Mouse (Mus musculus): ENCODE measurements around the gene Gtf2f1. TPM values are rescaled to one million over a fixed set of nuclear protein-coding genes. Genes with fewer than 3 reads are reported as not detected.
A peak's percentile ranks its signal among the peaks of the same experiment; 100 is the strongest.

Gtf2f1 gene
- polyA plus RNA-seq, 1 experiment from 2014 or later: 33.7 TPM

- 81% methylated on average over 7 of the region's 7 CpGs for WGBS
- peaks cover 13% of the 10 kb centered on the region; the same call in 1 of the 2 replicates for H3K36me3 ChIP-seq
- H3K4me2 ChIP-seq: no peak overlapping the region
Measured at GRCm38 (mm10) chr17:56988441-56988840, 22.6 kb downstream of the Gtf2f1 start.

GRCm38 (mm10) chr17:56986105-56986805 lies 24.8 kb downstream of the Gtf2f1 start:
- H3K27ac ChIP-seq: no peak overlapping the region
- H3K4me2 ChIP-seq: no peak overlapping the region
- H3K9ac ChIP-seq: no peak overlapping the region
- no peak for ATAC-seq (replicated peaks; ENCODE audit: insufficient number of reproducible peaks, insufficient read depth, low FRiP score, low read depth)
- no peaks in the 10 kb centered on the region for H3K36me3 ChIP-seq
- H3K4me1 ChIP-seq (replicated peaks): peaks cover 6% of the 10 kb centered on the region
- no peak overlapping the region for H3K4me3 ChIP-seq
- H3K27me3 ChIP-seq: no peaks in the 10 kb centered on the region
- 84% methylated on average over 3 of the region's 3 CpGs for WGBS
- H3K9me3 ChIP-seq (replicated peaks): no peaks in the 10 kb centered on the region

More at GRCm38 (mm10) chr17:56988441-56988840, 22.6 kb downstream of the Gtf2f1 start:
- no peaks in the 10 kb centered on the region for H3K27me3 ChIP-seq
- no peaks in the 10 kb centered on the region for H3K9me3 ChIP-seq (replicated peaks)
- no peak overlapping the region for H3K27ac ChIP-seq
- no peak overlapping the region for H3K9ac ChIP-seq
- peaks cover 11% of the 10 kb centered on the region for H3K4me1 ChIP-seq (replicated peaks)
- ATAC-seq (replicated peaks; ENCODE audit: insufficient number of reproducible peaks, insufficient read depth, low FRiP score, low read depth): no peak
- H3K4me3 ChIP-seq: no peak overlapping the region

- Histone ChIP-seq H3K4me1 (replicated peaks) (no peaks in the 10 kb centered on the region; the same call in 1 of the 2 replicates), H3K27me3 (no peaks in the 10 kb centered on the region), H3K9me3 (replicated peaks) (no peaks in the 10 kb centered on the region), H3K4me2 (no peak overlapping the region), H3K4me3 (no peak overlapping the region), H3K36me3 (no peaks in the 10 kb centered on the region), H3K27ac (no peak overlapping the region), H3K9ac (no peak overlapping the region)
- WGBS: 78% methylated on average over 3 of the region's 3 CpGs
- ATAC-seq (replicated peaks; ENCODE audit: insufficient number of reproducible peaks, insufficient read depth, low FRiP score, low read depth): no peak
Measured at GRCm38 (mm10) chr17:56985656-56986055, 25.4 kb downstream of the Gtf2f1 start.

- WGBS: 74% methylated on average over 9 of the region's 9 CpGs
- ATAC-seq (replicated peaks; ENCODE audit: insufficient number of reproducible peaks, insufficient read depth, low FRiP score, low read depth): no peak
Measured at GRCm38 (mm10) chr17:56984886-56985285, 26.2 kb downstream of the Gtf2f1 start.

GRCm38 (mm10) chr17:56982013-56982412 lies 29.1 kb downstream of the Gtf2f1 start, which contains the start of gene Acer1:
Acer1 (minus strand) TSS chr17:56982126.
- Histone ChIP-seq H3K36me3 (no peaks in the 10 kb centered on the region), H3K9ac (no peak within 1 kb of the TSS), H3K4me2 (no peak within 1 kb of the TSS), H3K27ac (no peak within 1 kb of the TSS), H3K9me3 (replicated peaks) (no peaks in the 10 kb centered on the region), H3K4me1 (replicated peaks) (no peaks in the 10 kb centered on the region), H3K4me3 (no peak within 1 kb of the TSS), H3K27me3 (no peaks in the 10 kb centered on the region)
- ATAC-seq (replicated peaks; ENCODE audit: insufficient number of reproducible peaks, insufficient read depth, low FRiP score, low read depth): 0 out of 2 replicates have a peak, but pooled peaks have one; percentile 14
- WGBS: 59% methylated on average over 5 of the region's 5 CpGs

More at GRCm38 (mm10) chr17:56984886-56985285, 26.2 kb downstream of the Gtf2f1 start:
- H3K4me2 ChIP-seq: no peak overlapping the region
- no peaks in the 10 kb centered on the region for H3K4me1 ChIP-seq (replicated peaks)
- H3K36me3 ChIP-seq: no peaks in the 10 kb centered on the region
- H3K4me3 ChIP-seq: no peak overlapping the region
- H3K9me3 ChIP-seq (replicated peaks): no peaks in the 10 kb centered on the region
- no peaks in the 10 kb centered on the region for H3K27me3 ChIP-seq
- H3K9ac ChIP-seq: no peak overlapping the region
- no peak overlapping the region for H3K27ac ChIP-seq

- Histone ChIP-seq H3K27me3 (no peaks in the 10 kb centered on the region), H3K4me3 (no peak overlapping the region), H3K36me3 (no peaks in the 10 kb centered on the region), H3K9ac (no peak overlapping the region), H3K4me2 (no peak overlapping the region), H3K4me1 (replicated peaks) (no peaks in the 10 kb centered on the region), H3K9me3 (replicated peaks) (no peaks in the 10 kb centered on the region), H3K27ac (no peak overlapping the region)
- no peak for ATAC-seq (replicated peaks; ENCODE audit: insufficient number of reproducible peaks, insufficient read depth, low FRiP score, low read depth)
- 72% methylated on average over 7 of the region's 7 CpGs for WGBS
Measured at GRCm38 (mm10) chr17:56981049-56981448, 30.0 kb downstream of the Gtf2f1 start.

- Histone ChIP-seq H3K9me3 (replicated peaks) (no peaks in the 10 kb centered on the region), H3K4me3 (no peak overlapping the region), H3K36me3 (no peaks in the 10 kb centered on the region), H3K27me3 (no peaks in the 10 kb centered on the region), H3K9ac (no peak overlapping the region), H3K4me2 (no peak overlapping the region), H3K4me1 (replicated peaks) (no peaks in the 10 kb centered on the region), H3K27ac (no peak overlapping the region)
- ATAC-seq (replicated peaks; ENCODE audit: insufficient number of reproducible peaks, insufficient read depth, low FRiP score, low read depth): no peak
- 64% methylated on average over 4 of the region's 8 CpGs for WGBS
Measured at GRCm38 (mm10) chr17:56979524-56979923, 31.6 kb downstream of the Gtf2f1 start.

GRCm38 (mm10) chr17:56976531-56977390 lies 34.3 kb downstream of the Gtf2f1 start:
- no peak for ATAC-seq (replicated peaks; ENCODE audit: insufficient number of reproducible peaks, insufficient read depth, low FRiP score, low read depth)

GRCm38 (mm10) chr17:56975391-56975790 lies 35.7 kb downstream of the Gtf2f1 start:
- 0 out of 2 replicates have a peak, but pooled peaks cover 6% of the 10 kb centered on the region for H3K27me3 ChIP-seq
- H3K36me3 ChIP-seq: no peaks in the 10 kb centered on the region
- H3K9ac ChIP-seq: no peak overlapping the region
- H3K4me1 ChIP-seq (replicated peaks): no peaks in the 10 kb centered on the region
- no peak overlapping the region for H3K4me2 ChIP-seq
- H3K9me3 ChIP-seq (replicated peaks): no peaks in the 10 kb centered on the region
- H3K4me3 ChIP-seq: no peak overlapping the region
- WGBS: 59% methylated on average over 3 of the region's 3 CpGs
- no peak for ATAC-seq (replicated peaks; ENCODE audit: insufficient number of reproducible peaks, insufficient read depth, low FRiP score, low read depth)
- no peak overlapping the region for H3K27ac ChIP-seq

More at GRCm38 (mm10) chr17:56976531-56977390, 34.3 kb downstream of the Gtf2f1 start:
- Histone ChIP-seq H3K27me3 (0 out of 2 replicates have a peak, but pooled peaks cover 1% of the 10 kb centered on the region), H3K9ac (no peak overlapping the region), H3K4me2 (no peak overlapping the region), H3K36me3 (no peaks in the 10 kb centered on the region), H3K4me1 (replicated peaks) (no peaks in the 10 kb centered on the region), H3K4me3 (no peak overlapping the region), H3K27ac (no peak overlapping the region), H3K9me3 (replicated peaks) (no peaks in the 10 kb centered on the region)
- WGBS: 60% methylated on average over 8 of the region's 8 CpGs

- H3K9ac ChIP-seq: no peak overlapping the region
- no peak overlapping the region for H3K4me3 ChIP-seq
- WGBS: 78% methylated on average over 5 of the region's 5 CpGs
- ATAC-seq (replicated peaks; ENCODE audit: insufficient number of reproducible peaks, insufficient read depth, low FRiP score, low read depth): no peak
- H3K9me3 ChIP-seq (replicated peaks): no peaks in the 10 kb centered on the region
- 0 out of 2 replicates have a peak, but pooled peaks cover 6% of the 10 kb centered on the region for H3K27me3 ChIP-seq
- no peaks in the 10 kb centered on the region for H3K36me3 ChIP-seq
- H3K4me2 ChIP-seq: no peak overlapping the region
- no peaks in the 10 kb centered on the region for H3K4me1 ChIP-seq (replicated peaks)
- no peak overlapping the region for H3K27ac ChIP-seq
Measured at GRCm38 (mm10) chr17:56974708-56975240, 36.3 kb downstream of the Gtf2f1 start.

Data from heart, embryonic 15.5 days (tissue).